Mouse (Mus musculus) adrenal gland, postnatal 25 days (tissue): Measurements from ENCODE around the gene Ndufb7. TPM values are rescaled to one million over a fixed set of nuclear protein-coding genes. Genes with fewer than 3 reads are reported as not detected.
A peak's percentile ranks its signal among the peaks of the same experiment; 100 is the strongest.
"Not testable (repeated sequence)": the region's sequence is repeated elsewhere in the genome, so short reads cannot be mapped to it uniquely, and the experiment has no call there.

Source experiments
- DNase-seq: peaks from one replicate; pipeline ENCODE4 v3.0.0; 2021; ENCODE audit warnings: mixed read lengths
- long read RNA-seq: library from polyadenylated mRNA; stranded (forward); transcript quantifications from one replicate; pipeline ENCODE4 v2.0.0, GENCODE M21; 2021
- total RNA-seq: library from RNA; stranded (reverse); gene quantifications from 2 replicates; pipeline ENCODE4 v1.2.3, GENCODE M21; 2021

Gene Ndufb7
- 223 and 229 TPM in 2 replicates for total RNA-seq
- long read RNA-seq, full-length matches to known transcripts = 214 of 219 reads
- long read RNA-seq, partial matches to known transcripts = 5 of 219 reads
- long read RNA-seq, other reads (novel, unspliced or antisense) = 0 of 219 reads

- DNase-seq = peak; percentile 96
Observed at GRCm38 (mm10) chr8:83566469-83567395, at the start of gene Ndufb7. Ndufb7 (plus strand) TSS chr8:83566671.

DNA sequence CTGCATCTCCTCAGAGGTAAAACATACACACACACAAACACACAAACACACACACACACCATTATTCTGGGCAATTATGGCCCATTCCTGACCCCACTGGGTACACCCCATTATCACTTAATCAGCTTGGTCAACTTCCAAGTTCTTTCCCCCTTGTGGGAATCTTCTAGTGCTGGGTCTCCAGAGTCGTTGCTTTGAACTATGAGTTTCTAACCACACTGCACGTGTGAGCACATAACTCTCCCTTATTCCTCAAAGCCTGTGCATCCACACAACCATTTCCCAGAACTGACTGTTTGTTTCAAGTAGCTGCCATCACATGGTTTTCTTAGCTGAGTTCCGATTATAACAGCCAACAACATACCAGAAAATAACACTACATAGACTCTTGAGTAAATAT lies 46.0 kb upstream of the Ndufb7 start:
- no peak for DNase-seq

- DNase-seq = not testable (repeated sequence)
Observed at GRCm38 (mm10) chr8:83520907-83521306, 45.6 kb upstream of the Ndufb7 start.

- no peak for DNase-seq
Observed at GRCm38 (mm10) chr8:83521310-83521709, 45.2 kb upstream of the Ndufb7 start.

DNA sequence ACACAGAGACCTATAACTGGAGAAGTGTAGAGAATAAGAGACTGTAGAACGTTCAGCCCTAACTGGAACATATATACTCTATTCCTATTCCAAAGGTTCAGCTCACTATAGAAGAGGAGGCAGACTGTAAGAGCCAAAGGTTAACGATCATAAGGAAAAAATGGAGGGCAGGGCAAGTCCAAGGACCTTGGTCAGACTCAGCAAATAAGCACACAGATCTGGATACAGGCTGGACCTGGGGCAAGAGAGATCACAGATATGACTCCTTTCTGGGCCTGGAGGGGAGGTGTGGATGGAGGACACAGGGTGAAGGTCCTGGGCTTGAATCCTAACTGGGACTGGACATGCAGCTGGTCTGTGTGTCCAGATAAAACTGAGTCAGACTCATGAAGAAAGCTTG lies 31.7 kb upstream of the Ndufb7 start:
- no peak for DNase-seq

DNA sequence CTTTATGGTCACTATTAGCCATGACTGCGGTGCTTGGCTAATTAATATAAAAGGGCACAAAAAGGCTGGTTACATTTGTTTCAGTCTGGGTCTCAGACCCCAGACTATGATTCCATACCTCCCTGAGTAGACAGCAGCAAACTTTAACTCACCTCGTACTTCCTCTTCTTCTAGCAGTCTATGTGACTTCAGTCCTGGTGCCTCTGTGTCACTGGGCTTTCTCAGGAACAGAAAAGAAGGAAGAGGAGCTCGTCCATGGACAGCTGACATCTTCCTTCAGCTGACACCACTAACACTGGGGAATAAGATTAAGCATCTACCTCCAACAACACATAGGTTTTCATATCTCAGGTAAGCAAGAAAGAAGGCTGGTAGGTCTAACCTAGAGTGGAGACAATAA lies 30.7 kb upstream of the Ndufb7 start, which contains the start of gene Olfr370:
Gene Olfr370, plus strand, starts transcription at position 45 of the 400 bp plus-strand sequence.
- DNase-seq = no peak

DNA sequence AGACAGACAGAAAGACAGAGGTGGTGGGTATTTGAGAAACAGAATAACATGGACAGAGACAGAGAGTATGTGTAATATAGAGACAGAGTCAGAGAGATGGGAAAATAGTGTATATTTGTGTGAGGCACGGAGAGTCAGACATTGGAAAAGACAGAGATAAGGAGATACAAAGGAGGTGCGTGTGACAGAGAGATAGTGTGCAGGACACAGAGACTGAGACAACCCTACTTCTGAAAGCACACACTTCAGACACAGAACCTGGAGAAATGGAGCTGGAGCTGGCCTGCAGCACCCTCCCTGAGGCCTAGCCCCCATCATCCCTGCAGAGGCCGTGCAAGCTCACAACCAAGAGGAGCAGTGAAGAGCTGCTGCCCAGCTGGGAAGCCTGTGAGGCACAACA lies 3.8 kb upstream of the Ndufb7 start:
- DNase-seq = no peak

DNA sequence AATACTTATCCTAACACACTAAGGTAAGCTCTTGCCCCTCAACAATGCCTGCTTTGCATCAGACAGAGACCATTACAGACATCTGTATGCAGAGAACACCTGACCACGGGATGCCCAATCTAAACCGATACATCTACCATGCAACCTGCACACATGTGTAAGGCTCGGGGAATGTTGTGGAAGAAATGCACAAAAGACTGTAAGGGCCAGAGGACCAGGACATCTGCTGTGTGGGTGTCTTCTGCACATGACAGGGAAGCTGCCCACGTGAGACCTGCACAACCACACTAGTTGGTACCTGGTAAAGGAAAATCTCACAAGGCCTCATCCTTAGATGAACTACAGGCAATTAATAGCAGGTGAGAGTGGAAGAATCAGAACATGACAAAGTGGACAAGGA lies 3.2 kb upstream of the Ndufb7 start:
- no peak for DNase-seq

DNA sequence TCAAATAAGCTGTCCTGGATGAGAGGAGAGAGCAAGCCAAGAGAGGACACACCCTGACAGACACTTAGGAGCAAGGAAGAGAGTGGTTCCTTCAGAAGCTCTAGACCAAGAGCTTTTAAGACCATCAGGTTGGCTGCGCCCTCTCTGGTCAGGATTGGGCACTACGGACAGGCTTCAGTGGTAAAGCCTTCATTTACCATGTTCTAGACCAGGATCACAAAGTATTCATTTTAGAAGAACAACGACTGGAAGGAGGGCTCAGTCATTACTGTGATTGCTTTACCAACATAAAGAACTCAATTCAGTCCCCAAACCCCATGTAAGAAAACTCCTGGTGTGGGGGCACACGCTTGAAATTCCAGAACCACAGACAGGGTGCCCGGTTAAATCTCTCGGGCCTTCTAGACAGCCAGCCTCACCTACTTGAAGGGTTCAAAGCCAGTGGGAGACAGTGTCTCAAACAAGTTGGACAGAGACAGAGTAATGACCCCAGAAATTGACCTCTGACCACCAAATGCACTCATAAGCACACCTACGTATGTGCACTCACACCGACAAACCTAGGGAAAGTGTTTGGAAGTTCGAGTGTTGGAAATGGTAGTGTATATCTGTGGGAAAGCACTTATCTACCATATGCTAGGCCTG lies 618 bp upstream of the Ndufb7 start:
- no peak for DNase-seq

DNA sequence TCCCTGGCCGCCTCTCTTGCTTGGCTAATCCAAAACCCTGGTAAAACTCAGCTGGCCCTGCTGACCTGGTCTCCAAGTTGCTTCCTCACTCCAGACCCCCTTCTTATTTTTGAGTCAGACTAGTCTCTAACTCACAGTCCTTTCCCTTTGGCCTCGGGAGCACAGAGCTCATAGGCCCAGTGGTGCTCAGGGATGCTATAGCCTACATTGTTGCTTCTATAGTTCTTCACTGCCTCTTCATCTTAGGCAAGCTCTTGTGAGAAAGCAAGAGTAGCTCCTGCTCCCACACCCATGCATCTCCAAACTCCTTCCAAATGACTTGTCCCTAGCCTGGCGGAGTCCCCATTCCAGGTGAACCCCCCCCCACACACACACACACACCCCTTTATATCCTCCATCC lies 1.2 kb downstream of the Ndufb7 start:
- no peak for DNase-seq

DNA sequence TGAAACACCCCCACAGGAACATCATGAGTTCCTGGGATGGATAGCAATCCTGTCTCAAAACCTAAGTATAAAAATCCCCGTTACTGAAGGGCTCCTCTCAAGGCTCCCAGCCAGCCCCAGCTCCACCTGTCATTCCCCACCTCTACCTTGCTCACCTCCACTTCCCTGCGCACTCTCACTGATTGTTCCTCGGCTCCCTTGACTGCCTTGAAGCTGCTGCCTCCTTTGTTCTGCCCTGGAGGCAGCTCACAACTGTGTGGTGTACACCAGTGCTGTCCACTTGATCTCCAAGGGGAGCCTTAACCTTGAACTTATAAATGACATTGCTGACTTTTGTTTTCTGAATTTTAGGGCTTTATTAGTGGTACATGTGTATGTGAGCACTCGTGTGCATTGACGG lies 1.7 kb downstream of the Ndufb7 start:
- no peak for DNase-seq

DNA sequence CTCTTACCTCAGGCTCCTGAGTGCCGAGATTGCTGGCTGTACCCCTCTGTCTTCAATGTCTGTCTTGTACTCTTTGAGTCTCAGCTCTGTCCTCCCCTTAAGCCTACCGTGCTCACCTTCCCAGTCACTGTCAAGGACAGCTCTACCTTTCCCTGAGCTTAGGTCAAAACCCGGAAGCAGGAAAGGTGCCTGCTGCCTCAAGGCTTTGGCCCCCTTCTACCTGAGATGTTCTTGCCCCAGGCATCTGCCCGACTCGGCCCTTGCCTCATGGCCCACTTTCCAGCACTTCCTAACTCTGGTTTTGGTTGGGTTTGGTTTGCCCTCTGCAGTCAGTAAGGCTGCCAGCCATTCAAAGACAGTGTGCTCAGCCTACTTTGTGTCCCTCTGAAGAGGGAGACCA lies 2.3 kb downstream of the Ndufb7 start:
- no peak for DNase-seq

DNA sequence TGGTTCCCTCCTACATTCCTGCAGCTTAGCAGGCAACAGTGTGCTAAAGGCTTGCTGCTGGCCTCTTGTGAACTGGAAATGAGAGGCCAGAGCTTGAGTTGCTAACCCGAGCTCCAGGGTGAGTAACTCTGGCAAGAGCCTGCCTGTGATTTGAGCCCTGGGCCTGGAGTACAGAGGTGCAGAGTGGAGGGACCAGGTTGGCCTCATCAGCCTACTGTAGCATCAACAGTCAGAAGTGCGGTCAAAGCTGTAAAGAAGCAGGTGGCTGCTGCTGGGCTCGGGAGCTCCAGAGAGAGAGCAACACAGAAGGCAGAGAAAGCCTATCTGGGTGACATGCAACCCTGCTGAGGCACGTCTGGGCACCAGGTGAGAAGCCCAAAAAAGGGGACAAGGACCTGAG lies 2.7 kb downstream of the Ndufb7 start:
- no peak for DNase-seq

DNA sequence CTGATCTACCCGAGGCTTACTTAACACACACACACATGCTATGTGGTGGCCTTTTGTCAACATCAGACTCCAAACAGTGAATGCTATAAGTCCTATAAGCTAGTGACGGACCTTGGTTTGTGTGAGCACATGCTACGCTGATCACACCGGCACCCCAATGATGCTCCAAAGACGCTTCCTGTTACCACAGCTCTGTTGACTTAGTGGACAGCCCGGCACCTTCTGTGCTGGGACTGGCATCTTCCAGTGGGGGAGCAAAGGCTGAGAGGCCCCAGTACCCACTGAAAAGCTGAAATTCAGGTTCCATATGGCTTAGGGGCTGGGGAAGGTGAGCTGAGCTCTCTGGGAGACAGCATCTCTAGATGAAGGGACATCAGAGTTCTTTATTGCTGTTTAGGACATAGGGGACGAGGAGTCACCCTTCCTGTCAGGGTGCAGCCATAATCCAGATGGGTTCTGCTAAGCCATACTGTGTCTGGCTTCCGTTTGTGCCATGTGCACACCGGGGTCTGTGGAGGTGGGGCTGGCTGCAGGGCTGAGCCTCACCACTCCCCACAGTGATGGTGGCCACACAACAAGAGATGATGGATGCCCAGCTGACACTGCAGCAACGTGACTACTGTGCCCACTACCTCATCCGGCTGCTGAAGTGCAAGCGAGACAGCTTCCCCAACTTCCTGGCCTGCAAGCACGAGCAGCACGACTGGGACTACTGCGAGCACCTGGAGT lies 4.0 kb downstream of the Ndufb7 start:
- DNase-seq = no peak

- not testable (repeated sequence) for DNase-seq
Observed at GRCm38 (mm10) chr8:83571001-83571340, 4.5 kb downstream of the Ndufb7 start.

- DNase-seq = no peak
Observed at GRCm38 (mm10) chr8:83571791-83572190, 5.3 kb downstream of the Ndufb7 start.

GRCm38 (mm10) chr8:83572246-83572812 lies 5.9 kb downstream of the Ndufb7 start:
- DNase-seq = no peak

- DNase-seq = no peak
Observed at GRCm38 (mm10) chr8:83573140-83573875, 6.8 kb downstream of the Ndufb7 start.

DNA sequence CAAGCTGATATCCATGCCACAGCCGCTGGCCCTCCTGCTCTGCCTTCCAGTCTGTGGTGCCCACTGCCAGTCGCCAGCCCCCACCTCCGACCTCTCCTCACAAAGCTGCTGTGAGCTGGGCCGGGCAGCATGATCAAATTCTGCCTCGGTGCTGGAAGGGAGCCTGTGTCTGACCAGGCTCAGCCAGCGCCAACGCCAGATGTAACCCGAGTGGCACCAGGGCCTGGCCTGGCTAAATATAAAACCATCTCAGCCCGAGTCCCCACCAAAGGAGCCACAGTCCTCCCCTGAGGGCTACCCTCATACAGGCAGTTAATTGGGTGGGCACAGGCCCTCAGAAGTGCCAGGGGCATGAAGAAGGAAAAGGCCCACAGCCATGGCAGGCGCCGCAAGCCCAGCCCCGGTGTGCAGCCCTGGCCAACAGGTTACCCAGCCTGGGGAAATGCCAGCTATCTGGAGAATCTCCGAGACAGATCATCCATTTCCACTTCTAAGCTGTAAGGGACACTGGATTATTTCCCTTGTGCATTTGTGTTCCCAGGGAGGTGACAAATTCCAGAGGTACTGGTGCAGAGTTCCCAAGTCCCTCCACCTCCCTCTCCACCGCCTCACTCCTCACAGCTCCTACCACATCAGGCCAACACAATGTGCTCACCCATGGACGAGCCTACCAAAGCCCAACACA lies 8.3 kb downstream of the Ndufb7 start:
- DNase-seq = no peak

DNA sequence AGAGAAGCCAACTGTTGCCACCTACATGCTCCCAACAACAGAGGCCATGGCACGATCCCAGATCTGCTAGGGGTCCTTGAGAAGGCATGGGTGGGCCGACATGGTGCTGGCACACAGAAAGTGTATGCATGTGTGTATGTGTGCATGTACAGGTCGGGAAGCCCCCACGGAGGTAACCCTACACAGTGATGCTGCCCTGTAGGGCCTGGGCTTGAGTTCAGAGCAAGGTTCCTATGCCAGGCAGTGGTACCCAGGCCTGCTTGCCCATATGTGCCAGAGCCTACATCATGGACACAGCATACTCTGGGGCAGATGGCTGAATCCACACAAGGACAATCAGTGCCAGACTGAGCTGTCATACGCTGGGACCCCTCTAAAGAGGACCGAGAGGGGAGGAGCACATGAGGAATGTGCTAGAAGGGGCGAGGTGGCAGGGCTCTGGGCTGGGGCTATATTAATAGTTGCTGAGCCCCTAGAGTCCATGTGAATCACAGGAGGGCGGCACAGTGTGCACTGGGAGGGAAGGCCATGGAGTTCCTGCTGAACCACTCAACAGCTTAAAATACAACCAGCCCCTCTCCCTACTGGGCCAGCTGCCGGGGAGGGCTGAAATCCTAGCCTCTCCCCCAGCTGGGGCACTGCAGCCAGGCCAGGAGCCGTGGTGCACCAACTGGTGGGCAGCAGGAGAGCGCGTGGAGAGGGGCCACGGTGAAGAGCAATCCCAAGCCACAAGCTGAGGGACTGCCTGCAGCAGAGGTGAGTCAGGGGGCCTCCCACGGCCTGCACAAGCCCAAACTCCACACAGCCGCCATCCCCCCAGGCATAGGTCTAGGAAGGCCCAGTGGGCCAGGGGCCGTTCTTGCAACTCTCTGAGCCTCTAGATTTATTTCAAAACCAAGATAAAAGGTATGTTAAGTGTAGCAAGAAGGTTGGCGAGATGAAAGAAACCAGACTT lies 9.4 kb downstream of the Ndufb7 start:
- no peak for DNase-seq
